Mouse (Mus musculus) small intestine, adult 2 months (tissue): ENCODE data around the gene Haus2.

ENCODE experiments used
- CTCF ChIP-seq: fragments of 200-500 bp; IDR thresholded peaks from 2 replicates; pipeline ENCODE4 v1.5.1; 2012; ENCODE audit warnings: low read depth, mild to moderate bottlenecking, control low read depth, inconsistent platforms, low read length, moderate library complexity, mixed read lengths; ENCODE audit not compliant: insufficient replicate concordance, insufficient read length; ENCODE audit errors: extremely low read depth
- POLR2A ChIP-seq: fragments of 200-500 bp; IDR thresholded peaks from 2 replicates; pipeline ENCODE4 v1.6.1; 2012; ENCODE audit warnings: low read depth, mild to moderate bottlenecking, control low read depth, inconsistent platforms, low read length, moderate library complexity

- TF ChIP-seq CTCF (no peak), POLR2A (peak; percentile 96)
Measured at GRCm38 (mm10) chr2:120566886-120567797, 42.0 kb upstream of the Haus2 start, which contains the start of gene Snap23.
